Mouse (Mus musculus) urinary bladder, postnatal 14 days (tissue): ENCODE results near the gene Metap1d.

Experiments used
- DNase-seq: peaks from one replicate; pipeline ENCODE4 v3.0.0; 2021; ENCODE audit warnings: low spot score

Metap1d gene

DNA sequence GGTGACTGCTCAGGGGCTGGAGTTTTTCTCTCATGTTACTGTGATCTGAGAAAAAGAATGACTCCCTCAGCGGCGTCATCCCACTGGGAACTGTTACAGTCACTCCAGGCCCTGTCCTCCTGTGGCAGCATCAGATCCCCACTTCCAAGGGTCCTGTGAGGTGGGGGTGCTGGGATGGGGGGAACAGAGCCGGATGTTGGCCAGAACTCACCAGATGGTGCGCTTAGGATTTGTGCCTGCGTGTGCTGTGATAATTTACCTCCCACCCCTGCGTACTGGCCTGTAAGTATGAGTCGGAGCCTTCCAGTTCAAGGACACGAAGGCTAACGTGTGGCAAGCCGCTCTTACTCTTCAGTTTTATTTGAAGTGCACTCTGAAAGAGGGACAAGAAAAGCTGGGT, 22.2 kb downstream of the Metap1d start:
- no peak for DNase-seq

DNA sequence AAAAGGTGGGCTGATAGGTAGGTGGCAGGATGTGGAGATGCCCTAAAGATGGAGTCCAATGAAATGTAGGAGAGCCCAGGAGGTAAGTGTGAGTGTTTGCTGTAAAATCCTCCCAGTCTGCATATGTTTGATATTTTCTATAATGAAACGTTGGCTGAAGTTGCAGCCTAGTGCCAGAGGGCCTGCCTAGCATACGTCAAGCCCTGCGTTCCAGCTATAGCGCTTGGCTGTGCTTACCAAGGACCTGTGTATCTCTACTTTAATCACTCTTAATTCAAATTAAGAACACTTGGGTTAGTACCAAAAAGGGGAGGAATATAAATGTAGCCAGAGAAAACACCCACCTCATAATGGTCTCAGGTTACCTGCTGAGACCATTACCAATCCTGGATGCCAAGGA, 22.7 kb downstream of the Metap1d start:
- no peak for DNase-seq

DNA sequence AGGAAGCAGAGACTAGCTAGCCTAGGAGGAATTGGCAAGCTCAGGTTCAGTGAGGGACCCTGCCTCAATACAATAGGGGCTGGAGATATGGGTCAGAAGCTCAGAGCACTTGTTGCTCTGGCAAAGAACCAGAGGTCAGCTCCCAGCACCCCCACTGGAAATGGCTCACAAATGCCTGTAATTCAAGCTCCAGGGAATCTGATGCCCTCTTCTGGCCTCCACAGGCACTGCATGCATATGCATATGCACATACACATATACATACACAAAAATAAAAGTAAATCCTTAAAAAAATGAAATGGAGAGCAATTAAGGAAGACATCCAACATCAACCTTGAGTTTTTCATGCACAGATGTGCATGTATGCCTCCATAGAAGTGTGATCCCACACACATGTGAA, 24.7 kb downstream of the Metap1d start:
- DNase-seq: no peak

DNA sequence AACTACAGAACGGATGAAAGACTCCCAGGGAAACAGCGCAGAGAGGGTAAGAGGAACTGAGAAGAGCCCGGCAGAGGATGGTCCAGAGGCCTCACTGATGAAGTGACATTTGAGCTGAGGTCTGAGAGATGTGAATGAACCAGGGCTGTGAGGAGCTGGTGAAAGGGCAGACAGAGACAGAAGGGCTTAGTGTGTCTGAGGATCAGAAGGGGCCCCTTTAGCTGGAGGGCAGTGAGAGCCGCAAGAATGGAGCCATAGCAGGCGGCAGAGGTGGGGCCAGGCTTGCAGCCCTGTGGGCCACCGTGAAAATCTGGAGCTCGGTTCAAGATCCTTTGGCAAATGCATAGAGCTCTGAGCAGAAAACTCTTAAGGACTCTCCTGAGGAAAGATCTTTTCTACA, 26.8 kb downstream of the Metap1d start:
- DNase-seq: no peak

DNA sequence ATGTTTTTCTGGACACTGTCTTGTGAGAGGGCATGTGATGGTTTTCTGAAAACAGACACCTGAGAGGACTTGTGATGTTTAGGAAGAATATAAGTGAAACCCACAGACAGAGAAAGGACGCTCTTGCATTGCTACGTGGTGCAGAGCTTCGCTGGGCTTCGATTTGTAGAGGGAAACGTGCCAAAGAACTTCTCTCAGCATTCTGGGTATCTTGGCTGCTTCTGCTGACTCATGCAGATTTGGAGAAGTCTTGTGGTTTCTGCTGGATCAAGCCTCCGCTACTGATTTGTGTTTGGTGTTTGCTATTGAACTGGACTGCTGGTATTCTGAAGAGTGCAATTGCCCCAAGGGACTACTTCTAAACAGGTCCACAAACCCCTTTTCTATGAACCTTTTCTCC, 28.7 kb downstream of the Metap1d start:
- no peak for DNase-seq

DNA sequence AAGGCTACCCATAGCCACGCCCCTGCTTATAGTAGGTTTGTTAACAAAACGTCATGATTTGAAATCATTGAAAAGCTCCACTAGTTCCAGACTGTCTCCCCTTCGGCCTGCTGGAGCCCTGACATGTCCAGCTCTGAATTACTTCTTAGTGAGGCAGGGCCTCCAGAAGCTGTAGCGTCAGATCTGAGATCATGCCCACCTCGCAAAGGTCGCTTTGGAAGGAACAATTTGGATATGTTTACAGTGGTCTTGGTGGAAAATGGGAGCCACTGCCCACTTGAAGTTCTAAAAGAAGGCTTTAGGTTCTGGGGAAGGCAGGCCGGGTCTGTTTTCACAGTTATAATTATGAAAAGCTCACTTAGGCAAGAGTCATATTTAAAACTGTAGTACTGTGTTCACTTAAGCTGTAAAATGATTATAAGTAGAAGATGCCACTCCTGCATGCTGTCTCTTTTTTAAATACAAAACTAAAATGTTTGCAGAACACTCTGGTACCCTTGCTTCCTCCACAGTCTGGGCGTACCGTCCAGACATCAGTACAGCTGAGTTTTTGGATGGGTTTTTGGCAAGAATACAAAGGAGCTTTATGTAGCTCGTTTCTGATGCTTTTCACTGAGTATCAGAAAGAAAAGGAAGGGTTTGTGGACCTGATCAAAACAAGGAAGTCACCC, 30.1 kb downstream of the Metap1d start:
- DNase-seq: no peak

DNA sequence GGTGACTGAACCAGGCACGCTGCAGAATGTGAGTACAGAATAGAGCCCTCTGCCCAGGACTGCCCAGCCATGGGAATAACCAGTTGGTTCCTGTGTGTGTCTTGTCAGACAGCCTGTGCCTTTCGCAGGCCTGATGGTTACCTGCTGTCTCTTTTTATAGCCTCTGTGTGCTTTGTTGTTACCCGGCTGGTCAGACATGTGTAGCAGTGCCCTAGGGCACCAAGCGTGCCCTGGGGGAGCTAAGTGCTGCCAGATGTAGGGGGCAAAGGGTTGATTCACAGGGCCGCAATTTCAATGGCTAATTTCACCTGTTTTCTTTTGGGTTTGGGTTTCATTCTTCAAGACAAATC, 30.6 kb downstream of the Metap1d start:
- DNase-seq: no peak

DNA sequence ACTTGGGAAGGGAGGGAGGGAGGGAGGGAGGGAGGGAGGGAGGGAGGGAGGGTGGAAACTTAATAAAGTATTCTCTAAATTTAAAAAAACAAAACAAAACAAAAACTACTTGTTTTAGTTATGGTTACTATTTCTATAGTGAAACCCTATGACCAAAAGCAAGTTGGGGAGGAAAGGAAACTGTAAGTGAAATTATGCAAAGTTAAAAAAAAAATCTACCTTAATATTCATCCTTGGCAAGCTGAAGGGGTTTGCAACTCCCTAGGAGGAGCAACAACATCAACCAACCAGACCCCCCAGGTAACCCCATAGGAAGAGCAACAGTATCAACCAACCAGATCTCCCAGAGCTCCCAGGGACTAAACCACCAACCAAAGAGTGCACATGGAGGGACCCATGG, 38.2 kb downstream of the Metap1d start:
- DNase-seq: no peak

DNA sequence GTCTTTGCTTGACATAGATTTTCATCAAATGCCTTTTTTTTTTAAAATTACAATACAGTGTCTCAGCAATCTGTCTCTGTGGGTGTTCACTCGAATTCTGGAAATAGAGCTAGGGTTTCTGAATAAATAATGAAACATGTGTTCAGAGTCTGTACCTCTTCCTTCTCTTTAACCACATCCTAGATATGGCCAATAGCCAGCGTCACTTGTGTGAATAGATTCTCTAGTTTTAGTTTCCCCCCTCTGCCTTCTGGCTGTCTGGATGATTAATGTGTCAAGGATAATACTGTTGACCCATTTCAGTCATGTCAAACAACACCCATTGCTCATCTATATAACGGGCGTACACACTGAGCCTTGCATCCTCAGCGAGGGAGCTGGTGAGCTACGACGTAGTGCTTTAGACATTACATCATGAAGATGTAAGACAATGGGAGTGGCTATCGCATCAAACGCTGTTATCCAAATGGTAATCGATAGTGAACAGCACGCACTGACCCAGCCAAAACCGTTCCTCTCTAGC, 40.1 kb downstream of the Metap1d start:
- DNase-seq: no peak

DNA sequence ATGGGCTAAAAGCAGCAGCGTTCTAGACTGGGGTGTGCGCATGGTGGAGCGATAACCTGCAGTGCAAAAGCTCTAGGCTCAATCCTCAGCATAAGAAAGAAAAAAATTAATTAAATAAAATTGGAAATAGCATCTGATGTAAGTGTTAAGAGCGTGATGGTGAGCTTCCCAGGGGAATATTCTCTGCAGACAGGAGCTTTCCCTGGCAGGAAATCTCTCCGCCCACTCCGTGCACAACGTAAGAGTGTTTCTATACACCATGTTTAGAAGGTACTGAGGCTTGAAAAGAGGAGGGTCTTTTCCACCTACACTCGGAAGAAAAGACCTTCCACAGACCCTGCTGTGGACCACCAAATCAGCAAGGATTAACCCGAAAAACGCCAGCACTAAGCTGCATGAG, 41.4 kb downstream of the Metap1d start:
- no peak for DNase-seq

DNA sequence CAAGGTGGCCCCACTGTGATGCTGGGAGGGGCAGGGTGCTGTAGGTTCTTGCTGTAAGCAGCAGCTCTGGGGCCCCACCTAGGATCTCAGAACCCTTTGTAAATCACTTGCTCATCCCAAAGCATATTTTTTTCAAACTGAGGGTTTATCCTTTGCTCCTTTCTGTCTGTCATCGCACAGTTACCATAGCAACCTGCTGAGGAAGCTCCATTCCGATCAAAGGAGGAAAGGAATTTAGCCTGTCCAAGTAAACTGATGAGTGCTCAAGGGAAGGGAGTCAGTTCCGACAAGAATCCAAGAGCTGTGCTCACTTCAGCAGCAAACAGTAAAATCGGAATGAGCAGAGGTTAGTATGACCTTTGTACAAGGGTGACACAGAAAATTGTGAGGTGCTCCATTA, 41.9 kb downstream of the Metap1d start:
- DNase-seq: no peak

- DNase-seq: no peak
Observed at GRCm38 (mm10) chr2:71497175-71497574, 44.1 kb downstream of the Metap1d start.

- no peak for DNase-seq
Observed at GRCm38 (mm10) chr2:71499276-71500230, 46.5 kb downstream of the Metap1d start.

- DNase-seq: no peak
Observed at GRCm38 (mm10) chr2:71504852-71505251, 51.8 kb downstream of the Metap1d start.

DNA sequence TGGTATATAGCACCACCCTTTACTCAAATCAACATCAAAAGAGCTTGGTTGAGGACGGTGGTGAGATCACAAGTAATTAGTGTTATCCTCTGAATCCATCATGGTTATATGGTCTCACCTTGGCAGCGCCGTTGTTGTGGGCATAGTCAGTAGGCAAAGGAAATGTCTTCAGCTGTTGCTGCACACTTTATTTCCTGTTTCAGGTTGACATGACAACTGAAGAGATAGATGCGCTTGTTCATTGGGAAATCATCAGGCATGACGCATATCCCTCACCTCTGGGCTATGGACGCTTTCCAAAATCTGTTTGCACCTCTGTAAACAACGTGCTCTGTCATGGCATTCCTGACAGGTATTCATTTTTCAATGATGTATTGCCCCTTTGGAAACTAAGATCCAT, 58.1 kb downstream of the Metap1d start:
- DNase-seq: no peak

GRCm38 (mm10) chr2:71512326-71512725, 59.2 kb downstream of the Metap1d start:
- no peak for DNase-seq

DNA sequence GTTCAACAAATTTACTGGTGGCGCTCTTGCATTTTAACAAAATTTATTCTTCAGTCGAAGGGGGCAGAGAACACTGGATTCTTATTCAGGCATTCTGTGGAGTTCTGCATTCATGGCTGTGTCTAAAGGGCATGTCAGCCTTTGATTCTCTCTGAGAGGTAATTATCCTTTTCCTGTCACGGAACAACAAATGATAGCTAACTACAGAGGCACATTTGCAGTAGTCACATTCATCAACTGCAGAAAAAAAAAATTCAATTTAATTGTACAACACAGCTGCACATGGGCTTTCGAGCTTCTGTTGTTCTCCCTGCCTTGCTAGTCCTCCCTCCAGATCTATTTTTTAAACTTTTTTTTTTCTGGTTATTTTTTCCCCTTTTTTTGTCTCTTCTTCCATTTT, 63.9 kb downstream of the Metap1d start:
- no peak for DNase-seq

- DNase-seq: no peak
Observed at GRCm38 (mm10) chr2:71517466-71518099, 64.5 kb downstream of the Metap1d start.

DNA sequence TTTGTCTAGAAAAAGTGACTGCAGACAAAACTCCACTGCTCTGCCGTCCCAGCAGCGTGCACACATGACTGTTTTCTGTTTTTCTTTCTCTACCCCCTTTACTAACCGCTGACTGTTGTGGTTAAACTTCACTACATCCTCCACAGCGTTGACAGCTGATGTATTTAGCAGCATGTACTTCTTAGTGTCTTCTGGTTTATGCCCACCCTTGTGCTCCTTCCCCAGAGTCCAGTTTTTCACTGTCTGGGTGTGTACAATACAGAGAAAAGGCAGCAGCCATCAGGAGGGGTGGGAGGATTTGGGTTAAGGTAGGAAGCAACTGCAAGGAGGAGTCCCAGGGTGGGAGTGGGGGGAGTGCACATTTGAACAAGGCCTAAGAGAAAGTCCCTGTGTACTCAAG, 69.8 kb downstream of the Metap1d start:
- DNase-seq: no peak

- no peak for DNase-seq
Observed at GRCm38 (mm10) chr2:71523431-71523830, 70.4 kb downstream of the Metap1d start.

DNA sequence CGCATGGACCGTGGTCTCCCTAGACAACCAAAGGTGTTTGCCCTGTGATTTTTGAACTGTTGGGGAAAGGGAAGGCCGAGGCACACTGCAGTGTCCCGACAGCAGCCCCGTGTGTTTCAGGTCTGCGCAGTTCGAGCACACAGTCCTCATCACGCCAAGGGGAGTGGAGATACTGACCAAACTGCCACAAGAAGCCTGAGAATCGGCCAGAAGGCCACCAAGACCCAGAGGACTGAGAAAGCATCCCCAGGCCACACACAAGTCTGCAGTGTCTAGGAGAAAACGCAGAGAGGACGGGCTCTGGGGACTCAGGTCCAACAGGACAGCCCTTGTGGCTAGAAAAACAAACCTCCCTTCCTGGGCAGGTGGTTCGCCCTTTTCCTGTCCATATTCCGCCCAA, 71.7 kb downstream of the Metap1d start:
- DNase-seq: no peak

- no peak for DNase-seq
Observed at GRCm38 (mm10) chr2:71526595-71527322, 73.7 kb downstream of the Metap1d start.
